Mouse (Mus musculus) bone marrow macrophage, adult 2 months (primary cell): Measurements from ENCODE around the gene Ntmt1.

Source experiments
- CTCF ChIP-seq: IDR thresholded peaks from 2 replicates; pipeline ENCODE4 v1.5.1; 2012; ENCODE audit warnings: low read depth, mild to moderate bottlenecking, low read length, moderate library complexity
- POLR2A ChIP-seq: IDR thresholded peaks from 2 replicates; pipeline ENCODE4 v1.6.1; 2012; ENCODE audit warnings: mild to moderate bottlenecking, low read depth, low read length, borderline replicate concordance

DNA sequence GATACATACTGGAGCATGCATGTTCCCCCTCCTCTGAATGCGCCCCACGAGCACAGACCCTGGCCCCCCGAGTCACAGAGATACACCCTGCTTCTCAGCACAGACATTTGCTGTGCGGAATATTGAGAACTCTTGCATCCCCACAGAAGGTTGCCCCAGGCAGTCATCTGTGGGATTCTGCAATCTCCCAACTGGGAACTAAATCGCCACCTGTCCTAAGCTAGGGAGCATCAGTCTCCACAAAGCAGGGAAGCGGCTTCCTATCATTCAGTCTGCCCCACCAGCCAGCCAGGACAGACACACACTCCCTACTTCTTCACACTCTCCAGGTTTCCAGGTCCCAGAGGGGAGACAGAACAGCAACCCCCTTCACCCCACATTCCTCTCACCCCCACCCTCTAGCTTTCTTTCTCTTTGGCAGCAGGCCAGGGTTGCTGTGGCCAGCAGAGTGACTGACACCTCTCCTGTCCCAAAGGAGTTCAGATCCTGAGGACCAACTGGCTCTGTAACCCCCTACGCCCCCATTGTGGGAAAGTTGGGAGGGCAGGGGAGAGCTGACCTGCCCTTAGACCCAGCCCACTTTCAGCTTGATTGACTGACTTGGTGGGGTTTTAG, 39.9 kb upstream of the Ntmt1 start:
- no peak for TF ChIP-seq CTCF
- TF ChIP-seq POLR2A: no peak
